Mouse (Mus musculus): ENCODE measurements around the gene Olfr684.

The Olfr684 gene

GRCm38 (mm10) chr7:105163553-105163952, at the start of gene Olfr684:
Gene Olfr684, minus strand, starts transcription at chr7:105163653.
- no peak for DNase-seq

- no peak for DNase-seq
Measured at GRCm38 (mm10) chr7:105207385-105207784, 43.9 kb upstream of the Olfr684 start, which contains the start of gene Olfr686. Gene Olfr686, minus strand, starts transcription at chr7:105207485.

- no peak for DNase-seq
Measured at GRCm38 (mm10) chr7:105185912-105186311, 22.5 kb upstream of the Olfr684 start, which contains the start of gene Olfr685. Gene Olfr685, minus strand, starts transcription at chr7:105186012.

- no peak for DNase-seq
Measured at GRCm38 (mm10) chr7:105170773-105171172, 7.3 kb upstream of the Olfr684 start.

- DNase-seq, result no peak
Measured at GRCm38 (mm10) chr7:105146912-105147311, 16.5 kb downstream of the Olfr684 start, which contains the start of gene Olfr683. Gene Olfr683, minus strand, starts transcription at chr7:105147012.

- DNase-seq, result no peak
Measured at GRCm38 (mm10) chr7:105141275-105141674, 22.2 kb downstream of the Olfr684 start.

- DNase-seq, result no peak
Measured at GRCm38 (mm10) chr7:105116536-105116935, 46.9 kb downstream of the Olfr684 start, which contains the start of gene Olfr681. Gene Olfr681, plus strand, starts transcription at chr7:105116836.

All from lung, postnatal 14 days (tissue).